Mouse (Mus musculus) embryonic stem cell, embryonic (primary cell): ENCODE results near the gene Eef2kmt.

Experiments used
- CTCF ChIA-PET, 4 experiments: fragments of 300-600 bp in 2 of 4; fragments of 350-600 bp in 2 of 4; sonication (Branson Sonifier 250); formaldehyde crosslinking; loops; one replicate each; lab custom pipeline; 2022; ENCODE audit warnings: inconsistent platforms in 2 of 4; lab: Charles Lee
- POLR2A ChIA-PET, 4 experiments: fragments of 300-600 bp in 2 of 4; fragments of 350-600 bp in 2 of 4; sonication (Branson Sonifier 250); formaldehyde crosslinking; loops; one replicate each; lab custom pipeline; 2022; ENCODE audit warnings: antibody characterized with exemption in 4 of 4, inconsistent platforms in 1 of 4; lab: Charles Lee

The Eef2kmt gene

DNA sequence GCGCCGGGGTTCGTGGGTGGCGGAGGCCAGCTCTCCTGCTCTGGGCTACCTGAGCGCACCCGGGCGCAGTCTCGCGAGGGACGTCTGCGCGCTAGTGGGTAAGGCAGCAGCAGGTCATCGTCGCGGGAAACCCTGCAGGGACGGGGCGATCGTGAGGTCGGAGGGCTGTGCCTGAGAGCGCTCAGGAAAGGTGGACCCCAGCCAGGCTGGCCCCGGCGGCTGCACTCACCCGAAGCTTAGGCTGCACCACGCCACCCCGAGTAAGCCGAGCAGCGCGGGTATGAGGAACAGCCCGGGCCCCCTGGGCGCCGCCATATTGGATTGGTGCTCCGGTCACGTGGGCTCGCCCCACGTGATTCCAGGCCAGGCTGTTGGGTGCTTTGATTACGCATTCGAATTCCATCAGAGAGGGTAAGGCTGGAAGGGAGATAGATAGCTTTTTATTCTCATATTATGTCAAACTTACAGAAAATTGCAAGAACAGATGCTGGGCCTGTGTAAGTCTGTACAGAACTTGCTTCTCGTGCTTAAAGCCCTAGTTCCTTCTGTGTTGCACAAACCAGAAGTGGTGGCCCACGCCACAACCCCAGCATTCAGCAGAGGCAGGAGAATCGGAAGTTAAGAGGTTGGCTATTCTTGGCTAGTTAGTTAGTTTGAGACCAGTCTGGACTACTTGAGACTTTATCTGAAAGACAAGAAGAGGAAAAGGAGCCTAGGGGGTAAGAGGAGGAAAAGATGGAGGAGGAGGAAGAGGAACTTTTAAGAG lies 51.9 kb downstream of the Eef2kmt start, which contains the start of gene Nagpa:
Gene Nagpa, minus strand, starts transcription at position 345 of the 766 bp plus-strand sequence.
- POLR2A ChIA-PET, result interaction anchor here (0.6 to 6.1 kb wide), 26 partner anchors 9 to 326 kb away, joined by 3 to 31 read pairs (median 4); partner anchors contain the start of genes Alg1 (in 1 of the 4), Sec14l5 (in 1 of the 4) and Ubald1 (in 1 of the 4)
- CTCF ChIA-PET, result interaction anchor here in 2 of 4 experiments (0.7 to 2.2 kb wide), 4 partner anchors 9 to 263 kb away, joined by 3 to 9 read pairs (median 4); no protein-coding TSS in a partner anchor

DNA sequence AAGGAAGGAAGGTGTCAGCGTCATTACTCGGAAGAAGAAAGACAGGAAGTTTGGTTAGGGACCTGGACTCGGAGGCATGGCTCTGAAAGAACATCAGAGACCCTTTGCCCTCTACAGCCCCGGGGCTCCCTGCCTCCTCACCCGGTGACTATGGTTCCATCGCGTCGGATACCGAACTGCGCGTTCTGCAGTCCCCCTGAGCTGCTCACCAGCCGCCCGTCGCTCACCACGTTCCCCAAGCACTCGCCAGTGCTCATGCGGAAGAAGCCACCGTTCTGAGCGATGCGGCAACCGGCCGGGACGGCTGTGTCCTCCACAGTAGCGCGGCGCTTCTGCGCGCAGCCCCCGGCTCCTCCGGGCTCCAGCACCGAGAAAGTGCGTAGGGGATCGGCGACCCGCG lies 52.6 kb downstream of the Eef2kmt start:
- POLR2A ChIA-PET, result interaction anchor here (0.8 to 6.1 kb wide), 20 partner anchors 9 to 323 kb away, joined by 3 to 31 read pairs (median 4); partner anchors contain the start of genes Alg1 (in 1 of the 4), Sec14l5 (in 1 of the 4) and Ubald1 (in 1 of the 4)
- CTCF ChIA-PET, result interaction anchor here in 1 of 4 experiments (0.7 to 2.2 kb wide), 2 partner anchors 51 to 579 kb away, joined by 3 to 9 read pairs; no protein-coding TSS in a partner anchor

DNA sequence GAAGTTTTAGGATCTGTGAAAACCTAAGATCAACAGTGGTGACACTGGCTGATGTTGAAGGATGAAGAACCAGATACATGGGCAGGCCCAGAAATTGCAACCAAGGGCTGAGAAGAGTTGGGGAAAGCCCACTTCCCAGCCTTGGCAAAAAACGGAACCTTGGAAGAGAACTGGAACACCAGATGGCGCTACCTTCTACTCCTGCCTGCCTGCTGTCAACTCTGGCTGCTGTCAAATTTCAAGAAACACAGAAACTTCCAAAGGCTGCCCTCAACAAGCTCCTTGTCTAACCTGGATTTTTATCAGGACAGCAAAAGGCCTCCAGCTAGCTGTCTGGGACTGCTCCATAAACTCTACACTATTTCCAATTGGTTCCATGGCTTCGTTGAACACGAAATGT lies 53.1 kb downstream of the Eef2kmt start:
- POLR2A ChIA-PET, result interaction anchor here in 3 of 4 experiments (1.2 to 6.1 kb wide), 11 partner anchors 10 to 268 kb away, joined by 3 to 31 read pairs (median 4); partner anchors contain the start of genes Alg1 (in 1 of the 3) and Sec14l5 (in 1 of the 3)
- CTCF ChIA-PET, result interaction anchor here in 1 of 4 experiments (0.7 to 2.2 kb wide), 3 partner anchors 42 to 578 kb away, joined by 3 to 9 read pairs (median 3); no protein-coding TSS in a partner anchor

DNA sequence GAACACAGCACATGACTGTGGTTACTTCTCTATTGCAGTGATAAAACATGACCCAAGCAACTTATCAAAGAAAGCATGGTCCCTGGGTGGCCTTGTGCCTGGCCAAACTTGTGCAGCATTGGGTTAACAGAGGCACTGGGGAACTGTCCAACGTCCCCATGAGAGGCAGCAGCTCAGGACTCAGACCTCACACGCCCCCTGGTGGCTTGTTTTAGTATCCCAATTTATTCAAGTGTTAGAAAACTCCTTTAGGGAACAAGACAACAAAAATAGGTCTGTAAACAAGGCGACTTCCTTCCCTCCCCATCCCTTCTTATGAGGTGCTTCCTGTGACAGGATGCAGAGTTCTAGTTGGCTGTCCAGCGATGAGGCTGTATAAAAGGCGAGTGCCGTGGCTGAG lies 60.7 kb downstream of the Eef2kmt start:
- CTCF ChIA-PET, result interaction anchor here (0.5 to 2.8 kb wide), 16 partner anchors 9 to 570 kb away, joined by 3 to 8 read pairs (median 3); partner anchors contain the start of gene Nagpa (in 1 of the 4)
- POLR2A ChIA-PET, result interaction anchor here in 3 of 4 experiments (0.5 to 1.4 kb wide), 8 partner anchors 9 to 1783 kb away, joined by 3 to 6 read pairs (median 3); partner anchors contain the start of gene Nagpa (in 1 of the 3)
